ENCODE assay signal across 16 mouse cellular contexts in genomic region chr9:13518031-13518430, GRCm38 (mm10).
A peak's percentile ranks its signal among the peaks of the same experiment; 100 is the strongest.
DNase-seq lines count a peak whose midpoint lies in the region; ATAC-seq and TF ChIP-seq lines count a peak whose summit lies in the region.
"Had no signal": no experiment of that assay in that cellular context is flagged by ENCODE, and none has a peak within 500 bp of the region (broad histone marks: within the 10 kb centered on the region; RNA-seq: fewer than 3 reads in every experiment).

No protein-coding gene starts in this region.

- WGBS in heart, embryonic 16.5 days: 59% methylated on average over 2 of the region's 2 CpGs
- WGBS in lung, embryonic 16.5 days: 55% methylated on average over 2 of the region's 2 CpGs
- WGBS in intestine, embryonic 16.5 days: 61% methylated on average over 2 of the region's 2 CpGs
- 70% methylated on average over 2 of the region's 2 CpGs for WGBS in stomach, embryonic 15.5 days
- 88% methylated on average over 2 of the region's 2 CpGs for WGBS in cerebellum, adult 2 months
- WGBS in hindbrain, embryonic 13.5 days: 86% methylated on average over 2 of the region's 2 CpGs

- no peaks in the 10 kb centered on the region for H3K9me3 ChIP-seq in heart, embryonic 16.5 days (replicated peaks; ENCODE audit: control insufficient read depth, low read length)
- H3K9me3 ChIP-seq in lung, embryonic 16.5 days (ENCODE audit: control insufficient read depth, low read length): no peaks in the 10 kb centered on the region
- H3K9me3 ChIP-seq in intestine, embryonic 16.5 days (ENCODE audit: control insufficient read depth, low read length): no peaks in the 10 kb centered on the region
- H3K9me3 ChIP-seq in stomach, embryonic 15.5 days: no peaks in the 10 kb centered on the region
- no peaks in the 10 kb centered on the region for H3K9me3 ChIP-seq in hindbrain, embryonic 13.5 days
- H3K9me3 ChIP-seq: hindbrain, embryonic 10.5 days; midbrain, embryonic 10.5 days had no signal

- TF ChIP-seq POLR2A in cerebellum, adult 2 months (IDR thresholded peaks at IDR 0.05; ENCODE audit: borderline replicate concordance, insufficient read depth, low read length): no peak

- no peak for TF ChIP-seq CTCF in cerebellum, adult 2 months (IDR thresholded peaks at IDR 0.05; ENCODE audit: borderline replicate concordance, insufficient read depth, low read depth, low read length)

- ATAC-seq in heart, embryonic 16.5 days (replicated peaks; ENCODE audit: extremely low read depth, insufficient read depth, low FRiP score): 0 out of 2 replicates have a peak, but pooled peaks have one; percentile 21
- ATAC-seq in lung, embryonic 16.5 days (ENCODE audit: low read depth): peak; percentile 79
- ATAC-seq in intestine, embryonic 16.5 days: peak; percentile 62; the same call in 1 of the 2 replicates
- peak; percentile 10; the same call in 1 of the 2 replicates for ATAC-seq in stomach, embryonic 15.5 days (ENCODE audit: insufficient read depth, low FRiP score, low read depth)
- no peak for ATAC-seq in hindbrain, embryonic 13.5 days (ENCODE audit: low FRiP score)
- ATAC-seq: activated CD4-positive, CD25-positive, alpha-beta regulatory T cell, adult 4 months; CD4-positive, CD25-positive, alpha-beta regulatory T cell, adult 4 months had no signal

- peak overlapping the region; percentile 77 for H3K27ac ChIP-seq in heart, embryonic 16.5 days (ENCODE audit: low read length)
- peak overlapping the region; percentile 65 for H3K27ac ChIP-seq in lung, embryonic 16.5 days (ENCODE audit: low read length)
- H3K27ac ChIP-seq in intestine, embryonic 16.5 days (ENCODE audit: low read length): peak overlapping the region; percentile 20; the same call in 1 of the 2 replicates
- H3K27ac ChIP-seq in stomach, embryonic 15.5 days: no peak overlapping the region
- no peak overlapping the region for H3K27ac ChIP-seq in cerebellum, adult 2 months (ENCODE audit: insufficient read depth, low read length)
- H3K27ac ChIP-seq in hindbrain, embryonic 13.5 days: no peak overlapping the region
- H3K27ac ChIP-seq: midbrain, embryonic 10.5 days had no signal

- peaks cover 14% of the 10 kb centered on the region for H3K4me1 ChIP-seq in heart, embryonic 16.5 days (ENCODE audit: control insufficient read depth, insufficient read depth, low read length)
- H3K4me1 ChIP-seq in lung, embryonic 16.5 days (replicated peaks; ENCODE audit: control insufficient read depth, insufficient read depth, low read length): peaks cover 12% of the 10 kb centered on the region
- H3K4me1 ChIP-seq in intestine, embryonic 16.5 days (ENCODE audit: control insufficient read depth, insufficient read depth, low read length): no peaks in the 10 kb centered on the region
- no peaks in the 10 kb centered on the region for H3K4me1 ChIP-seq in stomach, embryonic 15.5 days
- H3K4me1 ChIP-seq in cerebellum, adult 2 months (ENCODE audit: control insufficient read depth, insufficient read depth, low read length): 0 out of 2 replicates have a peak, but pooled peaks cover 4% of the 10 kb centered on the region
- 0 out of 2 replicates have a peak, but pooled peaks cover 6% of the 10 kb centered on the region for H3K4me1 ChIP-seq in hindbrain, embryonic 13.5 days (replicated peaks)

- no peaks in the 10 kb centered on the region for H3K27me3 ChIP-seq in heart, embryonic 16.5 days (ENCODE audit: control insufficient read depth, insufficient read depth, low read length)
- H3K27me3 ChIP-seq in lung, embryonic 16.5 days (ENCODE audit: control insufficient read depth, insufficient read depth, low read depth, low read length): no peaks in the 10 kb centered on the region
- no peaks in the 10 kb centered on the region for H3K27me3 ChIP-seq in intestine, embryonic 16.5 days (replicated peaks; ENCODE audit: control insufficient read depth, insufficient read depth, low read length)
- no peaks in the 10 kb centered on the region for H3K27me3 ChIP-seq in stomach, embryonic 15.5 days (replicated peaks)
- no peaks in the 10 kb centered on the region for H3K27me3 ChIP-seq in cerebellum, adult 2 months (ENCODE audit: control insufficient read depth, insufficient read depth, low read length)
- H3K27me3 ChIP-seq in hindbrain, embryonic 13.5 days: no peaks in the 10 kb centered on the region

- no peak overlapping the region for H3K4me3 ChIP-seq in heart, embryonic 16.5 days (ENCODE audit: low read length)
- no peak overlapping the region for H3K4me3 ChIP-seq in lung, embryonic 16.5 days (ENCODE audit: low read length)
- no peak overlapping the region for H3K4me3 ChIP-seq in intestine, embryonic 16.5 days (ENCODE audit: low read length)
- H3K4me3 ChIP-seq in stomach, embryonic 15.5 days (replicated peaks): no peak overlapping the region
- H3K4me3 ChIP-seq in cerebellum, adult 2 months (replicated peaks; ENCODE audit: insufficient read depth, low read depth, low read length): no peak overlapping the region
- H3K4me3 ChIP-seq in hindbrain, embryonic 13.5 days: no peak overlapping the region
- H3K4me3 ChIP-seq: hindbrain, embryonic 10.5 days; midbrain, embryonic 10.5 days had no signal

- intact Hi-C loops in heart, postnatal 25 days (cut with DNase I): no loop called here

- no peak overlapping the region for H3K4me2 ChIP-seq in heart, embryonic 16.5 days (ENCODE audit: low read depth, low read length)
- H3K4me2 ChIP-seq in lung, embryonic 16.5 days (ENCODE audit: low read depth, low read length): no peak overlapping the region
- no peak overlapping the region for H3K4me2 ChIP-seq in intestine, embryonic 16.5 days (ENCODE audit: low read depth, low read length)
- no peak overlapping the region for H3K4me2 ChIP-seq in stomach, embryonic 15.5 days
- no peak overlapping the region for H3K4me2 ChIP-seq in hindbrain, embryonic 13.5 days

- no peak overlapping the region for H3K9ac ChIP-seq in heart, embryonic 16.5 days (ENCODE audit: low read length)
- no peak overlapping the region for H3K9ac ChIP-seq in lung, embryonic 16.5 days (ENCODE audit: low read length)
- no peak overlapping the region for H3K9ac ChIP-seq in intestine, embryonic 16.5 days (ENCODE audit: low read depth, low read length)
- H3K9ac ChIP-seq in stomach, embryonic 15.5 days: no peak overlapping the region
- H3K9ac ChIP-seq in hindbrain, embryonic 13.5 days: no peak overlapping the region

- no peaks in the 10 kb centered on the region for H3K36me3 ChIP-seq in heart, embryonic 16.5 days (ENCODE audit: control insufficient read depth, insufficient read depth)
- no peaks in the 10 kb centered on the region for H3K36me3 ChIP-seq in lung, embryonic 16.5 days (ENCODE audit: control insufficient read depth, insufficient read depth, low read length)
- no peaks in the 10 kb centered on the region for H3K36me3 ChIP-seq in intestine, embryonic 16.5 days (ENCODE audit: control insufficient read depth, insufficient read depth, low read length)
- H3K36me3 ChIP-seq in stomach, embryonic 15.5 days: no peaks in the 10 kb centered on the region
- no peaks in the 10 kb centered on the region for H3K36me3 ChIP-seq in hindbrain, embryonic 13.5 days
- H3K36me3 ChIP-seq: hindbrain, embryonic 10.5 days; midbrain, embryonic 10.5 days had no signal

- no peak for DNase-seq in heart, postnatal 25 days (ENCODE audit: low spot score)
- DNase-seq in lung, postnatal 4 days: no peak
- no peak for DNase-seq in cerebellum, adult 2 months
- DNase-seq: cerebellum, adult 11-12 months; kidney, adult 8-10 months; layer of hippocampus, adult 9-11 months; right cerebral cortex, postnatal 4 days had no signal

Comparison
In these comparisons a context has a peak if more than half of its experiments do, and no peak if none do; other contexts are left out.
1. H3K27ac ChIP-seq: peak in heart, embryonic 16.5 days (single experiment), lung, embryonic 16.5 days (single experiment) and intestine, embryonic 16.5 days (single experiment); none in stomach, embryonic 15.5 days (single experiment), cerebellum, adult 2 months (single experiment) and hindbrain, embryonic 13.5 days (single experiment).